Mouse (Mus musculus) CH12.LX (cell line): ENCODE data around the gene Aagab.

Source experiments
- JUN ChIP-seq: IDR thresholded peaks from 2 replicates; pipeline ENCODE4 v1.6.1; 2011; ENCODE audit warnings: low read depth, mild to moderate bottlenecking, low read length, improper control_type of control experiment, moderate library complexity; ENCODE audit not compliant: insufficient read depth
- MAZ ChIP-seq: IDR thresholded peaks from 2 replicates; pipeline ENCODE4 v1.6.1; 2012; ENCODE audit warnings: low read depth, mild to moderate bottlenecking, inconsistent platforms, low read length, improper control_type of control experiment, moderate library complexity
- TBP ChIP-seq: conservative IDR thresholded peaks from 2 replicates; pipeline ENCODE4 v1.6.1; 2011; ENCODE audit warnings: low read depth, low read length, improper control_type of control experiment

DNA sequence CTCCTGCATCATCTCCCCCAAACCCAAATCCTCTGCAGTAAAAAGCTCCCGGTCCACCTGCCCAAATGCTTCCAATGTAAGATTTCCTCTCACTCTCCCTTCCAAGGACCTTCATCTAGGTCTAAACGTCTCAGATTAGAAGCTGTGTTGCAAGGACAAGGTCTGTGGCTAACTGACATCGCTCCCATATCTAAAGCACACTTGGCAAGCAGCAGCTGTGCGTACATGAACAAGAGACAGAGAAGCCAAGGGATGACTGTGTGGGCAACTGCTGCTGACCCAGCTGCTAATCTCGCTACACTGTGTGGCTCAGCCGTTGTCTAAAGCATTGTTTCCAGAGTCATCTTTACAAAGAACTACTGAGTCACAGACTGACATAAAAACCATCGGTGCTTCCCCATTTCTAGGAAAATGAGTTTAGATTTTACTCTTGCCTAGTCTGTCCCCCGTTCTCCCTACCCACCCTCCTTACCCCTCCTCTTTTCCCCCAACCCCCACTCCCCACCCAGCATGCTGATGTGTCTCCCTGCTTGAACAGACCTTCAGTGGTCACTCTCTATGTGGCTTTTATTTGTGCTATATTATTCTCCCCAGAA lies 10.7 kb upstream of the Aagab start:
- no peak for TF ChIP-seq TBP
- TF ChIP-seq MAZ = no peak
- peak; percentile 25; the same call in 1 of the 2 replicates for TF ChIP-seq JUN
